Mouse (Mus musculus) gastrocnemius, postnatal 10 days (tissue): ENCODE measurements around the gene Msrb3. TPM values are rescaled to one million over a fixed set of nuclear protein-coding genes. Genes with fewer than 3 reads are reported as not detected.

Experiments
- DNase-seq: peaks from one replicate; pipeline ENCODE4 v3.0.0; 2021; ENCODE audit warnings: mixed read lengths
- total RNA-seq, 2 experiments: library from RNA; stranded (reverse); gene quantifications; 2 replicates each; pipeline ENCODE4 v1.2.3; 2021

The Msrb3 gene
- total RNA-seq, 2 experiments from 2014 or later: 89.9 to 94.0 TPM

GRCm38 (mm10) chr10:120898357-120898756, 544 bp downstream of the Msrb3 start:
- peak; percentile 47 for DNase-seq

- no peak for DNase-seq
Measured at GRCm38 (mm10) chr10:120895899-120896289, 3.0 kb downstream of the Msrb3 start.

DNA sequence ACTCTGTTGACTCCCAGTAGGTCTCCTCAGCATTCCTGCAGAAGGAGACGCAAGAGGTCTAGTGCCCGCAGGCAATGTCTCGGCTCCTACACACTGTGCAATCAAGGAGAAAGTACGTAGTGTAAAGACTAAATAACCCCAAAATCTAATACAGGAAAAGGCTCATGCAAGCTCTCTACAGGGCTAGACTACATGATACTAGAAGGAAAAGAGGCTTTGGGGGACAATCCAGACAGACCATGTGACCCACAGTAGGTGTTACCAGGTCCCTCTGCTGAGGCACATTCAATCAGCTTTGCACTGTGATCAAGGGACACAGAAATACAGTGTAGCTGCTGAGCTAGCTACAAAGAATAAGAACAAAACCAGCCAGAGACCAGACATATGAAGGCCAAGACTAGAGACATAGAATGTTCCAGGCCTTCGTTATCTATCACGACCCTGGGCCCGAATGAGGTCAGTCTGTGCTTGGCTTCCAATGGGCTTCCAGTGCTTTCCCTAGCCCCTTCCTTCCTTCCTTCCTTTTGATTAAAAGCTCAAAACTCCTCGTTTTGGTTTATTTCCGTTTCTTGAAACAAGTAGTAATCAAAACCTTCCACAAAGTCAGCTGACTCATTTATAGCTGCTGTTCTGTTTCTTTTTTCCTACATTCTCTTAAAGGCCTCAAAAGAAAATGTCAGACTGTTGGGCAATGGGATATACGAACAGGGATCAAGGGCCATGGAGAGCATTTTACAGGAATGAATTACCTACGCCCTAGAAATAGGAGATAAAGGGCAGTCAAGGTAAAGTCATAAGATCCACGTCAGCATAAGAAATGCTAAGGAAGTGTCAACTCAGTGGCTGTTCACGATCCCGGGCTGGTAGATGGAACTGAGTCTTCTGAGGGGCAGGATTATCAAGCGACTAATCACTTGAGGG, 3.7 kb downstream of the Msrb3 start:
- DNase-seq: no peak

- no peak for DNase-seq
Measured at GRCm38 (mm10) chr10:120893938-120894337, 5.0 kb downstream of the Msrb3 start.

DNA sequence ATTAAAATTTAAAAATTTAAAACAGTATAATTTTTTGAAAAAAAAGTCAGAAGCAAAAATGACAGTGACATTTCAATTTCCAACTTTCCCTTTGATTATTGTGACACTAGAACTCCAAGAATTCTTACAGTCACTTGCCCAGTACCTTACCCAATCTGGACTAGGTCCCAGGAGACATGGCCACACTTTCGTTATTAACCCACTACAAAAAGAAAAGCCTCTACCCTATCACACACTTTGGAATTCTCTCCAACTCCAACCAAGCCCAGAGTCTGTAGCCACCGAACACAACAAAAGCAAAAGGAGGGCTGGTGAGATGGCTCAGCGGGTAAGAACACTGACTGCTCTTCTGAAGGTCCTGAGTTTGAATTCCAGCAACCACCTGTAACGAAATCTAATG, 7.8 kb downstream of the Msrb3 start:
- DNase-seq: no peak

GRCm38 (mm10) chr10:120890592-120890991, 8.3 kb downstream of the Msrb3 start:
- no peak for DNase-seq

- no peak for DNase-seq
Measured at GRCm38 (mm10) chr10:120888531-120888930, 10.4 kb downstream of the Msrb3 start.

- no peak for DNase-seq
Measured at GRCm38 (mm10) chr10:120884220-120884619, 14.7 kb downstream of the Msrb3 start.

GRCm38 (mm10) chr10:120883732-120884131, 15.2 kb downstream of the Msrb3 start:
- DNase-seq: no peak

- no peak for DNase-seq
Measured at GRCm38 (mm10) chr10:120883069-120883415, 15.9 kb downstream of the Msrb3 start.

DNA sequence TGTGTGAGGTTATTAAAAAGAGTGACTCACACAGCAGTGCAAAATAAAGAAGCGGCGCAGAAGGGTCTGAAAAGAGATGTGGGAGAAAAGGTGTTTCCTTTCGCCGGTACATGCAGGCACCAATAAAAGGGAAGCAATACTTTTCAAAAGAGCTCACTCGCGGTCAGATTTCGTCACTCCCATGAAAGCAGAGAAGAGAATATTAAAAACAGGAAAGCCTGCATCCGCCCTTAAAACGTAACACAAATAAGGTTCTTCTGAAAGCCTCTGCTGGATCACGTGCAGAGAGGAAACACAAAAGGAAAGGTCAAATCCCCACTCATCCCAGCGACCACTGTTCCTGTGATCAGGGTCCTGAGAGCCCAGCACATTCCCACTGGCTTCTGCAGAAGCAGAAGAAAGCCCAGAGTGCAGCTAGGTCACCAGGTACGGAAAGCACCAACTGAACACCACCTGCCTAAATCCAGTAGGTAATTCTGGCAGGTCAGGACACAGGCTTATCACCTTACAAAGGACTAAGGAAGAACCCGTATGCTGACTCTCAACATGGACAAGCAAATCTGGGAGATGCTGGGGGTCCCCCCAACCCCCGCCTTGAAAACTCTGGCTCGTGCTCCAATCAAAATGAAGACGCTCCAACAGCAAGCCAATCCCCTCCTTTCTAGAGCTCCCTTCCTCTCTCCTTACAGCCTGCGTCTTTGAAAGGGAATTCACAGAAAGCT, 16.4 kb downstream of the Msrb3 start:
- DNase-seq: no peak

DNA sequence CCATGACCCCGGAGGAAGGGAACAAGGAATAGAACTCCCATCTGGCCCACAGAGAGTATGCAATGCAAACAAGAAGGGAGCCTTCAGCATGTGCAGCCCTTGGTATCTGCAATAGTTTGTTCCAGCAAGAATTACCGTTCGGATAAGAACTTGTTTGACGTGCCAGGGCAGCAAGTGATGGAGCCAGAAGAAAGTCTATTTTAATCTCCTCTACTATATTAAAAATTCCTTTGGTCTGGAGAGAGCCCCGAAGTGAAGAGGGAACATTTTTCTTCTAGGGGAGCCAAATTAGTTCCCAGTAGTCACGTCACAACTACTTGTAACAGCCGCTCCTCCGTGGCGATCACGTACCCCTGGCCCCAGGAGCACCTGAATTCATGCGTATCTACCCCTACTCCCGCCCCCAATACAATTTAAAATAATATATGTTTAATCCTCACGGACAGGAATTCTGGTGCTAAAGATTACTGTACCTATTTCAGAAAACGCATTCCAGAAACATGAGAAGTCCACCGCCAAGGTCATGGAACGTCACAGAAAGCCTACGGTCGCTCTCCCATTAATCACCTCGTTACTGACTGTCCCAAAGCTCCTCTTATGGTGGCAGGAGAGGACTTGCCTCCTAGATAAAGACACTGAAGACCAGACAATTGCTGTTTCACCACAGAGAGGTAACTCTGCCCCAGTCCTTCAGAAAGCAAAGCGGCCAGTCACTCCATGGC, 22.2 kb downstream of the Msrb3 start:
- DNase-seq: no peak

GRCm38 (mm10) chr10:120875672-120876463, 23.0 kb downstream of the Msrb3 start:
- DNase-seq: peak; percentile 90

- DNase-seq: no peak
Measured at GRCm38 (mm10) chr10:120874261-120874660, 24.6 kb downstream of the Msrb3 start.

- no peak for DNase-seq
Measured at GRCm38 (mm10) chr10:120873646-120874201, 25.2 kb downstream of the Msrb3 start.

- DNase-seq: peak; percentile 33
Measured at GRCm38 (mm10) chr10:120872483-120872862, 26.4 kb downstream of the Msrb3 start.

DNA sequence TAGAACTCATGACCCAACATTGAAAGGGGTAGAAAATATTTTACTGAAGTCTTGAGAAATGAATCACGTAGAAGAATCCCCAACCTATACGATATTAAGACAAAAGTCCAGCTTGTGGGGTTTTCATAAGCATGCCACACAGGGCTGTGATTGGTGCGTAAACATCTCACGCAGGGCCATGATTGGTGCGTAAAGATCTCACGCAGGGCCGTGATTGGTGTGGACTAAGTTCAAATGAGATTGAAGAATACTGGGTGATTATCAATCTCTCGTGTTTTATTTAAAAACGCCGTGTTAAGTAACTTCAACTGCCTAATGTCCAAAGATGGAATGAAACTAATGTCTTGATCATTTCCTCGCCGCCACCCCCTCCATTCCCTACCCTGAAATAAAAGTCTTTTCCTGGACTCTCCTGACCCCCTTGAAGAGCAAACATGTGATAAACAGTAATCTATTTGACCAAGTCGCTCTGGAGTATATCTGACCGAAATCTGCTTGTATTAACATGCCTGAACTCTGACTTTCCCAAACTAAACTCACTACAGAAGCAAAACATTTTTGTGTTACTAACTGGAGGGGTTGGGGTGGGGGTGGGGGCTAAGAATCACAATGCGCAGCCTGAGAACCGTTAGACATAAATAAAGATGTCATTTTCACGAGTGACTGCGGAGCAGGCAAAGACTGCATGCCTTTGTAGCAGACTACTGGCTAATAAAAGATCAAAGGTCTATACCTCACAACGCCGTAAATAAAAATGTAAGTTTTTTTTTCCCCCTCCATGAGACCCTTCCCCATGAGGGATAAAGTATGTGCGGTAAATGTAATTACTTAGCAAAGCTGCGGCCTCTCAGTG, 27.0 kb downstream of the Msrb3 start:
- DNase-seq: no peak

- DNase-seq: no peak
Measured at GRCm38 (mm10) chr10:120871096-120871495, 27.8 kb downstream of the Msrb3 start.

- no peak for DNase-seq
Measured at GRCm38 (mm10) chr10:120869241-120869775, 29.6 kb downstream of the Msrb3 start.

DNA sequence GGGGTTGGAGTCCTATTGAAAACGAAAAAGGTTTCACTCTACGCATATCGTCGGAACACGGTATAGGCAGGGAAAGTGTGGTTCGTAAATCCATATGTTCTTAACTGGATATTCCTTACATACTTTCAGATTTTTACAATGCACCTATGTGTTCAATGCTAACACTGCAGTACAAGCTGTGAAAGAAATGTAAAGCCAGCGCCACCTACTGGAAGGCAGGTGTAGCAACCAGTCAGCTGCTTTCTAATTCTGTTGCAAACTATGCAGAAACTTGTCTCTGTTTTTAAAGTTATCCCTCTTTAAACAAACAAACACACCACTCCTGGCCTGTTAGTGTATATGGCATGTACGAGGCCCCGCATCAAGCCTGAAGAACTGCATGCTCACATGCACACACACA, 34.5 kb downstream of the Msrb3 start:
- DNase-seq: peak; percentile 63
